8 mouse cellular contexts compared by ENCODE assay signal in the genomic region with DNA sequence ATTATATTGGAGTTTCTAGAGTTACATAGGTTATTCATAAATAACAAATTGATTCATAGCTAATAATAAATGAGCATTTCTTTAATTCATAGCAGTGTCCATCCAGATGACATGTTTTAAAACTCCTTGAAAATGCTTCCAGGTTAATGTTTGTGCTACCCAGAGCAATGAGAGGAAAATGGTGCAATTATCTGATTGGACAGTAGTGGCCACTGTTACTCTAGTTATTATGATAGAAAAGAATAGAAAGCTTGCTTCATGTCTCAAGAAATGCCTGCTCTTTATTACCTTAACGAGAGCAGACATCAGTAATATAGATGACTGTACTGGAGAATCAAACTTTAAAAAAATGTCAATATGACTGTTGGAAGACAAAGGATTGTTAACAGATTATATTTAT.
A peak's percentile ranks its signal among the peaks of the same experiment; 100 is the strongest.
DNase-seq lines count a peak whose midpoint lies in the region; ATAC-seq lines count a peak whose summit lies in the region.

No protein-coding gene starts in this region.

- DNase-seq in frontal cortex, postnatal 14 days (ENCODE audit: low spot score in 2 of 2), result no peak
- DNase-seq in right cerebral cortex, adult 18-20 months, result peak; percentile 12
- no peak for DNase-seq in right cerebral cortex, postnatal 36 days (ENCODE audit: low spot score in 2 of 2)
- peak; percentile 5 for DNase-seq in forelimb bud, embryonic 11.5 days (ENCODE audit: low read depth, low spot score)
- peak; percentile 23 for DNase-seq in telencephalon, adult 2 months (ENCODE audit: low read depth, low spot score)
- no peak for DNase-seq in spleen, postnatal 14 days (ENCODE audit: low spot score in 2 of 2)
- no peak for DNase-seq in lung, postnatal 25 days (ENCODE audit: low spot score)

- peak; percentile 66 for ATAC-seq in frontal cortex, adult (ENCODE audit: low TSS enrichment)

Comparison
In these comparisons a context has a peak if more than half of its experiments do, and no peak if none do; other contexts are left out.
1. DNase-seq: peak in right cerebral cortex, adult 18-20 months (single experiment), forelimb bud, embryonic 11.5 days (single experiment) and telencephalon, adult 2 months (single experiment); none in frontal cortex, postnatal 14 days (0 of 2), right cerebral cortex, postnatal 36 days (0 of 2), spleen, postnatal 14 days (0 of 2) and lung, postnatal 25 days (single experiment).